ENCODE assay signal across 29 mouse cellular contexts in genomic region chr12:117336856-117337255, GRCm38 (mm10).
DNase-seq lines count a peak whose midpoint lies in the region; ATAC-seq and TF ChIP-seq lines count a peak whose summit lies in the region.
"Had no signal": no experiment of that assay in that cellular context is flagged by ENCODE, and none has a peak within 500 bp of the region (broad histone marks: within the 10 kb centered on the region; RNA-seq: fewer than 3 reads in every experiment).

No protein-coding gene starts in this region.

- H3K27me3 ChIP-seq in midbrain, embryonic 13.5 days: no peaks in the 10 kb centered on the region
- no peaks in the 10 kb centered on the region for H3K27me3 ChIP-seq in midbrain, embryonic 15.5 days (replicated peaks)
- H3K27me3 ChIP-seq: heart, embryonic 15.5 days; hindbrain, embryonic 15.5 days; midbrain, embryonic 12.5 days; Patski; stomach, embryonic 15.5 days had no signal

- peak overlapping the region; percentile 37; the same call in 1 of the 2 replicates for H3K9ac ChIP-seq in midbrain, embryonic 13.5 days (replicated peaks)
- H3K9ac ChIP-seq in midbrain, embryonic 15.5 days: no peak overlapping the region
- H3K9ac ChIP-seq: forebrain, embryonic 12.5 days; heart, embryonic 15.5 days; hindbrain, embryonic 15.5 days; liver, embryonic 14.5 days; midbrain, embryonic 12.5 days; stomach, embryonic 15.5 days had no signal

- 70% methylated on average over 4 of the region's 4 CpGs for WGBS in midbrain, embryonic 13.5 days
- 62% methylated on average over 4 of the region's 4 CpGs for WGBS in midbrain, embryonic 15.5 days

- intact Hi-C loops in left cerebral cortex, adult 2 months (cut with DNase I): loop anchor here (5.0 kb wide), 1 partner anchor 285 kb away; no protein-coding TSS in a partner anchor

- H3K4me1 ChIP-seq in midbrain, embryonic 13.5 days (replicated peaks): peaks cover 42% of the 10 kb centered on the region
- H3K4me1 ChIP-seq in midbrain, embryonic 15.5 days: peaks cover 27% of the 10 kb centered on the region
- H3K4me1 ChIP-seq: heart, embryonic 10.5 days; heart, embryonic 15.5 days; stomach, embryonic 15.5 days had no signal

- ATAC-seq in CD4-positive, CD25-positive, alpha-beta regulatory T cell, adult 4 months: no peak
- ATAC-seq in midbrain, embryonic 13.5 days: no peak
- no peak for ATAC-seq in midbrain, embryonic 15.5 days (replicated peaks)
- peak; percentile 84 for ATAC-seq in megakaryocyte, adult 5-6 weeks (ENCODE audit: poor library complexity, severe bottlenecking)
- ATAC-seq: Patski had no signal

- H3K4me3 ChIP-seq in midbrain, embryonic 13.5 days (replicated peaks): no peak overlapping the region
- no peak overlapping the region for H3K4me3 ChIP-seq in midbrain, embryonic 15.5 days
- no peak overlapping the region for H3K4me3 ChIP-seq in left cerebral cortex, adult 2 months
- H3K4me3 ChIP-seq: erythroblast, embryonic 14.5 days; forebrain, embryonic 12.5 days; heart, embryonic 10.5 days; heart, embryonic 15.5 days; hindbrain, embryonic 15.5 days; midbrain, embryonic 12.5 days; stomach, embryonic 15.5 days had no signal

- H3K9me3 ChIP-seq in midbrain, embryonic 13.5 days: peaks cover 3% of the 10 kb centered on the region; the same call in 1 of the 2 replicates
- H3K9me3 ChIP-seq in midbrain, embryonic 15.5 days: no peaks in the 10 kb centered on the region
- H3K9me3 ChIP-seq: forebrain, embryonic 12.5 days; heart, embryonic 10.5 days; heart, embryonic 15.5 days; hindbrain, embryonic 15.5 days; midbrain, embryonic 12.5 days; stomach, embryonic 15.5 days had no signal

- no peak for TF ChIP-seq CTCF in left cerebral cortex, adult 2 months (IDR thresholded peaks at IDR 0.05)

- H3K4me2 ChIP-seq in midbrain, embryonic 13.5 days (replicated peaks): no peak overlapping the region
- H3K4me2 ChIP-seq in midbrain, embryonic 15.5 days: no peak overlapping the region
- H3K4me2 ChIP-seq: forebrain, embryonic 12.5 days; heart, embryonic 15.5 days; hindbrain, embryonic 15.5 days; midbrain, embryonic 12.5 days; stomach, embryonic 15.5 days had no signal

- H3K36me3 ChIP-seq in midbrain, embryonic 13.5 days: no peaks in the 10 kb centered on the region
- H3K36me3 ChIP-seq in midbrain, embryonic 15.5 days (replicated peaks): no peaks in the 10 kb centered on the region
- H3K36me3 ChIP-seq: forebrain, embryonic 12.5 days; heart, embryonic 10.5 days; heart, embryonic 15.5 days; hindbrain, embryonic 15.5 days; midbrain, embryonic 12.5 days; stomach, embryonic 15.5 days had no signal

- 0 out of 2 replicates have a peak overlapping the region, but pooled peaks have one; percentile 14 for H3K27ac ChIP-seq in midbrain, embryonic 13.5 days
- H3K27ac ChIP-seq in midbrain, embryonic 15.5 days: no peak overlapping the region
- H3K27ac ChIP-seq in left cerebral cortex, adult 2 months: no peak overlapping the region
- H3K27ac ChIP-seq: forebrain, embryonic 12.5 days; heart, embryonic 10.5 days; heart, embryonic 15.5 days; hindbrain, embryonic 15.5 days; kidney, postnatal 0 days; liver, embryonic 14.5 days; stomach, embryonic 15.5 days had no signal

- DNase-seq in CD4-positive, CD25-positive, alpha-beta regulatory T cell, adult 2 months (ENCODE audit: low read depth, low spot score): peak; percentile 5
- DNase-seq in thymus, postnatal 25 days: peak; percentile 47
- no peak for DNase-seq in kidney, postnatal 4 days
- no peak for DNase-seq in left cerebral cortex, adult 2 months (ENCODE audit: extremely low spot score in 1 of 2, low spot score in 2 of 2)
- DNase-seq: adrenal gland, postnatal 14 days; cerebellum, adult 11 months; cerebellum, adult 9-10 months; gastrocnemius, postnatal 10 days; kidney, adult 2 months; layer of hippocampus, postnatal 36 days; liver; lung, adult 2 months; lung, postnatal 10 days; right cerebral cortex, adult 18-20 months; right cerebral cortex, postnatal 4 days had no signal

Comparison
In these comparisons a context has a peak if more than half of its experiments do, and no peak if none do; other contexts are left out.
1. DNase-seq: peak in CD4-positive, CD25-positive, alpha-beta regulatory T cell, adult 2 months (single experiment) and thymus, postnatal 25 days (single experiment); none in kidney, postnatal 4 days (0 of 2) and left cerebral cortex, adult 2 months (0 of 2).